Mouse (Mus musculus) G1E (cell line): Measurements from ENCODE around the gene Rbm25. TPM values are rescaled to one million over a fixed set of nuclear protein-coding genes. Genes with fewer than 3 reads are reported as not detected.

Experiments
- ATAC-seq: 2 replicates; pipeline ENCODE4 v1.8.0; 2016; ENCODE audit warnings: mild to moderate bottlenecking; ENCODE audit not compliant: insufficient number of reproducible peaks, poor library complexity, low FRiP score, severe bottlenecking; ENCODE audit errors: extremely low read depth
- DNase-seq: peaks from one replicate; pipeline ENCODE4 v3.0.0; 2012; ENCODE audit warnings: low spot score
- H3K27me3 ChIP-seq: 2 replicates; pipeline ENCODE4 v1.6.1; 2012; ENCODE audit warnings: mild to moderate bottlenecking, low read length, inconsistent platforms; ENCODE audit not compliant: insufficient read depth
- H3K36me3 ChIP-seq: replicated peaks from 2 replicates; pipeline ENCODE3; 2012; ENCODE audit warnings: mild to moderate bottlenecking, inconsistent platforms
- H3K4me1 ChIP-seq: 2 replicates; pipeline ENCODE4 v1.6.1; 2012; ENCODE audit warnings: low read depth, low read length, inconsistent platforms, mixed read lengths; ENCODE audit not compliant: insufficient read depth
- H3K4me3 ChIP-seq: 2 replicates; pipeline ENCODE4 v1.5.1; 2012; ENCODE audit warnings: low read depth, mild to moderate bottlenecking, inconsistent platforms, low read length, moderate library complexity, mixed read lengths
- H3K9me3 ChIP-seq: replicated peaks from 2 replicates; pipeline ENCODE4 v1.6.1; 2012; ENCODE audit warnings: inconsistent platforms
- CTCF ChIP-seq: IDR thresholded peaks from 2 replicates; pipeline ENCODE4 v1.5.1; 2012; ENCODE audit warnings: low read depth, low read length, inconsistent platforms, mixed read lengths
- GATA1 ChIP-seq: IDR thresholded peaks from 2 replicates; pipeline ENCODE4 v1.6.1; 2012; ENCODE audit warnings: borderline replicate concordance, low read length, inconsistent platforms, mixed read lengths
- GATA2 ChIP-seq: IDR thresholded peaks from 2 replicates; pipeline ENCODE4 v1.6.1; 2012; ENCODE audit warnings: low read depth, low read length, inconsistent platforms, borderline replicate concordance
- POLR2AphosphoS5 ChIP-seq: IDR thresholded peaks from 2 replicates; pipeline ENCODE4 v1.6.1; 2012; ENCODE audit warnings: low read depth, low read length, inconsistent platforms; ENCODE audit not compliant: insufficient replicate concordance
- TAL1 ChIP-seq: conservative IDR thresholded peaks from 2 replicates; pipeline ENCODE4 v1.6.1; 2012; ENCODE audit warnings: low read depth, low read length, inconsistent platforms, mixed read lengths
- polyA plus RNA-seq: library from polyadenylated mRNA; stranded (reverse); fragments of >175 nt; gene quantifications from 2 replicates; pipeline ENCODE4 v1.2.3, GENCODE M21; 2012
- total RNA-seq, 2 experiments: library from RNA; stranded (forward) in 1 of 2; stranded (reverse) in 1 of 2; fragments of 200-1000 nt in 1 of 2; fragments of >200 nt in 1 of 2; fragmentation: Nextera tagmentation in 1 of 2; gene quantifications; 2 replicates each; pipeline ENCODE4 v1.2.3; 2014 to 2017

Rbm25 gene
- total and polyA plus RNA-seq, 3 experiments, result 153 to 1,301 (median 467) TPM

DNA sequence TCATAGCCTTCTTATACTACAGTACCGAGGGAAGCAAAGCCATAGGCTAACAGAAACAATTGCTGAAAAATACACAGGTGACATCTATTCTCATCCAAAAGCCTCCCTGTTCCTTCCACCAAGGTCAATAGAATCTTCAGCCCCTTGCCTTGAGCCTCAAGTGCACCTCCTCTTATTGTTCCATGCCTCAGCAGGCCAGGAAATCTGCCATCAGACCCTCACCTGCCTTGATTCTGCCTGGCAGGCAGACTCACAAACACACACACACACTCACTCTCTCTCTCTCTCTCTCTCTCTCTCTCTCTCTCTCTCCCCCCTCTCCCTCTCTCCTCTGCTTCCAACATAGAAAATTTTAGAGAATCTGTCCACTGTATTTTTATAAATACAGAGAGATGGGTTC, 88.4 kb downstream of the Rbm25 start:
- DNase-seq (no peak), ATAC-seq (no peak)
- Histone ChIP-seq H3K4me3 (no peak overlapping the region), H3K4me1 (no peaks in the 10 kb centered on the region), H3K36me3 (peaks cover 91% of the 10 kb centered on the region), H3K9me3 (no peaks in the 10 kb centered on the region), H3K27me3 (no peaks in the 10 kb centered on the region)
- TF ChIP-seq POLR2AphosphoS5, result no peak

DNA sequence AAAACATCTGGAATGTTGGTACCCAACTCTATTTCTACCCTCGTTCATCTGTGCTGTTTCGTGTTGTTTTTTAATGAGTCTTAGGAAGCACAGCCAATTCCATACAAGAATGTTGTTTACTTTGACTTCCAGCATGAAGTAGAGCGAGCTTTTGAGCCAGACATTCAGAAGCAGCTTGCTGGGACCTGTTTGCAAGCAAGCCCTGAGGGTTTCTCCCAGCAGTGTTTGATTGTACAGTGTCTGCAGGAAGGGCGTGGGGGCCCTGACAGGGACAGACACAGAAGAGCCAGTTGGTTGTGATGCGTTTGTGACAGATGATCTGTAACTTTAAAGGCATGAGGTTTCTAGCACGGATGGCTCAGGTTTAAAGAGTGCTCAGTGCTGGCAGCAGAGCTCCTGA, 90.2 kb downstream of the Rbm25 start:
- TF ChIP-seq TAL1, result no peak
- no peak for TF ChIP-seq GATA1
- no peak for TF ChIP-seq GATA2
- no peak for TF ChIP-seq CTCF
- no peaks in the 10 kb centered on the region for H3K9me3 ChIP-seq
- no peak for ATAC-seq
- no peak for DNase-seq
- no peak overlapping the region for H3K4me3 ChIP-seq
- H3K4me1 ChIP-seq, result no peaks in the 10 kb centered on the region
- H3K36me3 ChIP-seq, result peaks cover 91% of the 10 kb centered on the region
- no peaks in the 10 kb centered on the region for H3K27me3 ChIP-seq

DNA sequence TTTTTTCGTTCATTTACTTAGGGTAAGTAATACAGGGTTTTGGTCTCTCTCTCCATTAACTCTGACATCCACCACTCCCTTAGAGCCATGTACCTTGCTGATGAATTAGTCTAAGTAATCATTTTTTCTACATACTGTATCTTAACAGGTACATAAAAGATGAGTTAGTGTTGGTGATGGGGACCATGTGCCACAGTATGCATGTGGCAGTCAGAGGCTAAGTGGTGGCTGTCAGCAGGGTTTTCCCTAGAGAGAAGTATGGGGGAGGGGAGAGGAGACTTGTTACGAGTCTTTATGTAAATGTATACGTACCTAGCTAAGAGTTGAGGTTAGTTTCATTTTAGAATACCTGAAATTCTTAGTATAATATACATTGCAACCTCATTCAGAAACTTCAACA, 92.0 kb downstream of the Rbm25 start:
- H3K36me3 ChIP-seq, result peaks cover 91% of the 10 kb centered on the region
- ATAC-seq (no peak), DNase-seq (no peak)
- H3K9me3 ChIP-seq, result no peaks in the 10 kb centered on the region
- no peak for TF ChIP-seq POLR2AphosphoS5
- no peak overlapping the region for H3K4me3 ChIP-seq
- H3K4me1 ChIP-seq, result no peaks in the 10 kb centered on the region
- no peaks in the 10 kb centered on the region for H3K27me3 ChIP-seq

DNA sequence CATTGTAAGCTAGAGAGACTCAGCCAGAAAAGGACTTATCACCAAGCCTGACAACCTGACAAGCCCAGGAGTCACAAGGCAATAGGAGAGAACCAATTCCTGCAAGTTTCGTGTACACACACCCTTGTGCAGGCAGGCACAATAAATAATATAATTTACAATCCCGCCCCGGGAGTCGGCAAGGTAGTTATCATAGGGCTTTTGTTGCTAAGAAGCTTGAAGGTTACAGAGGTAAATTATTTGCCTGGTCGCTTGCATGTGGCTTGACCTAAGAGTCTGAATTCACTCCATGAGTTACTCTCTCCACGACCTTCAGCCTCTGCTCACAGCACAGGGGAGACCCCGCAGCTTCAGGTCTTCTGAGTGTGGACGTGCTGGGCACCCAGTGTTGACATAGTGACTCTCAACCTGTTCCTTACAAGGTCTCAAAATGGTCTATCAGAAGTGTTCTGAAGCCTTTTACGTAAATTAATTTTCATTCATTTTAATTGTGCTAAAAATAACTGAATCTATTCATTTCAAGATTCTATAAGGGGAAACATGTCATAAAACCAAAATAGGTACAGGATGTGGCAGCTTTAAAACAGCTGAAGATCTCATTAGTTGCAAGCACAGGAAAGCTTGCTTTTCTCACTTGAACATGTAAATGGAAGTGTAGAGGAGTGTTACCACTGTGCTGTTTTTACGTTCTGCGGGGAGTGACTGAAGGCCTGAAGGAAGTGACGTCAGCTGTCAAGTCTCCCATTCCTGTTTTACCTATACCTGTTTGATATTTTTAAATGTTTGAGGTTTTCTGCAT, 95.7 kb downstream of the Rbm25 start:
- Histone ChIP-seq H3K36me3 (peaks cover 94% of the 10 kb centered on the region), H3K27me3 (no peaks in the 10 kb centered on the region), H3K4me3 (no peak overlapping the region), H3K4me1 (no peaks in the 10 kb centered on the region), H3K9me3 (no peaks in the 10 kb centered on the region)
- no peak for TF ChIP-seq TAL1
- TF ChIP-seq CTCF, result no peak
- TF ChIP-seq GATA2, result no peak
- no peak for TF ChIP-seq GATA1
- TF ChIP-seq POLR2AphosphoS5, result no peak
- DNase-seq, result no peak
- ATAC-seq, result no peak

DNA sequence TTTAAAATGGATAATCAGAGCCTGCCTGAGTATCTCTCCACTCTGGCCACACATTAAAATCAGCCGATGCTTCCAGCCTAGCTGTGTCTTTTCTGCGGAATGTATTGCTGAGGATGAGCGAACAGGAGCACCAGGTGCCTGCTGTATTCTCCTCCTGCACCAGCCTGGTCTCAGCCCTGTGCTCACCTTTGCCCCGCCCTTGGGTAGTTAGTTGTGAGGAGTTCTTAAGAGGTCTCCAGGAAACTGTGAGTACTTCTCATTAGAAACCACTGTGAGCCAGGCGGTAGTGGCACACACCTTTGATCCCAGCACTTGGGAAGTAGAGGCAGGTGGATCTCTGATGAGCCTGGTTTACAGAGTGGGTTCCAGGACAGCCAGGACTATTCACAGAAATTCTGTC, 101.2 kb downstream of the Rbm25 start:
- no peaks in the 10 kb centered on the region for H3K27me3 ChIP-seq
- ATAC-seq, result no peak
- no peak for DNase-seq
- no peak overlapping the region for H3K4me3 ChIP-seq
- TF ChIP-seq GATA2 (no peak), GATA1 (no peak), CTCF (no peak), POLR2AphosphoS5 (no peak), TAL1 (no peak)
- no peaks in the 10 kb centered on the region for H3K4me1 ChIP-seq
- H3K36me3 ChIP-seq, result peaks cover 98% of the 10 kb centered on the region
- H3K9me3 ChIP-seq, result no peaks in the 10 kb centered on the region

Other genes starting within 250 kb of the Rbm25 start
- gene Dpf3, start 143.5 kb upstream of the Rbm25 start, total RNA-seq (2014; fragmentation: Nextera tagmentation), result 11.7 and 19.7 TPM in 2 replicates
- gene Dpf3, start 143.5 kb upstream of the Rbm25 start, total RNA-seq (2017), result 8.1 and 8.8 TPM in 2 replicates
- 12.8 and 13.8 TPM in 2 replicates for gene Dpf3, start 143.5 kb upstream of the Rbm25 start, polyA plus RNA-seq
- 36.1 and 46.1 TPM in 2 replicates for gene Dcaf4, start 110.8 kb upstream of the Rbm25 start, total RNA-seq (2014; fragmentation: Nextera tagmentation)
- gene Dcaf4, start 110.8 kb upstream of the Rbm25 start, total RNA-seq (2017), result 21.5 and 23.1 TPM in 2 replicates
- gene Dcaf4, start 110.8 kb upstream of the Rbm25 start, polyA plus RNA-seq, result 30.5 and 31.2 TPM in 2 replicates
- gene Zfyve1, start 34.0 kb upstream of the Rbm25 start, total RNA-seq (2014; fragmentation: Nextera tagmentation), result 19.9 and 33.3 TPM in 2 replicates
- gene Zfyve1, start 34.0 kb upstream of the Rbm25 start, total RNA-seq (2017), result 27.9 and 28.4 TPM in 2 replicates
- 12.1 and 13.6 TPM in 2 replicates for gene Zfyve1, start 34.0 kb upstream of the Rbm25 start, polyA plus RNA-seq
- 123 and 134 TPM in 2 replicates for gene Psen1, start 56.9 kb downstream of the Rbm25 start, total RNA-seq (2014; fragmentation: Nextera tagmentation)
- gene Psen1, start 56.9 kb downstream of the Rbm25 start, total RNA-seq (2017), result 59.8 and 74.3 TPM in 2 replicates
- gene Psen1, start 56.9 kb downstream of the Rbm25 start, polyA plus RNA-seq, result 26.3 and 32.5 TPM in 2 replicates
- gene Papln, start 132.4 kb downstream of the Rbm25 start, total RNA-seq (2014; fragmentation: Nextera tagmentation), result not detected in 2 replicates
- 0.05 and 0.06 TPM in 2 replicates for gene Papln, start 132.4 kb downstream of the Rbm25 start, total RNA-seq (2017)
- 0.03 and 0.07 TPM in 2 replicates for gene Papln, start 132.4 kb downstream of the Rbm25 start, polyA plus RNA-seq